Mouse (Mus musculus): ENCODE data around the gene Il27. TPM values are rescaled to one million over a fixed set of nuclear protein-coding genes. Genes with fewer than 3 reads are reported as not detected.

Gene Il27
- polyA plus RNA-seq, 1 experiment from 2014 or later, result not detected

DNA sequence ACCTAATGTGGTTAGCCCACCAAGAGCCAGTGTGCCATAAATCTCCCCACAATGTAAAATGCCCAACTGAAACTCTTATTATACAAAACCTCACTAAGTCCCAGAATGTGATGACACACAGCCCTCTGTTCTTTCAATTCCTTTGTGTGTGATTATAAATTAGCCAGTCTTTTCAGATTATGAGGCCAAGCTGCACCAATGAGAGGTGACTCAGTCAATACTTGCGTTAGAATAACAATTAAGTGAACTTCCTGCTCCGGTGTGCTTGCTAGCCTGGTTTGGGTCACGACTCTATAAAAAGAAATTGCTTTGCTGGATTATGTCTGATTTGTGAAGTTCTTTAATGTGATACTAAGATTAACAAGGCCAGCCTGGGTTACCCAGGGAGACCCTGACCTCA lies 35.2 kb upstream of the Il27 start:
- no peak overlapping the region for H3K9ac ChIP-seq (replicated peaks; ENCODE audit: low read depth, low read length)
- H3K36me3 ChIP-seq (ENCODE audit: control insufficient read depth, insufficient read depth, low read length), result no peaks in the 10 kb centered on the region
- 35% methylated on average over 3 of the region's 3 CpGs for WGBS
- peak overlapping the region; percentile 13; the same call in 1 of the 2 replicates for H3K27ac ChIP-seq (ENCODE audit: low read length)
- no peak overlapping the region for H3K4me2 ChIP-seq (replicated peaks; ENCODE audit: low read depth, low read length)
- no peaks in the 10 kb centered on the region for H3K9me3 ChIP-seq (ENCODE audit: control insufficient read depth, low read depth, low read length)
- ATAC-seq (ENCODE audit: insufficient number of reproducible peaks, insufficient read depth, low FRiP score, low read depth), result no peak
- no peaks in the 10 kb centered on the region for H3K4me1 ChIP-seq (ENCODE audit: control insufficient read depth, insufficient read depth, low read length)
- no peak overlapping the region for H3K4me3 ChIP-seq (ENCODE audit: low read depth, low read length)
- H3K27me3 ChIP-seq (ENCODE audit: control insufficient read depth, insufficient read depth, low read length), result no peaks in the 10 kb centered on the region

DNA sequence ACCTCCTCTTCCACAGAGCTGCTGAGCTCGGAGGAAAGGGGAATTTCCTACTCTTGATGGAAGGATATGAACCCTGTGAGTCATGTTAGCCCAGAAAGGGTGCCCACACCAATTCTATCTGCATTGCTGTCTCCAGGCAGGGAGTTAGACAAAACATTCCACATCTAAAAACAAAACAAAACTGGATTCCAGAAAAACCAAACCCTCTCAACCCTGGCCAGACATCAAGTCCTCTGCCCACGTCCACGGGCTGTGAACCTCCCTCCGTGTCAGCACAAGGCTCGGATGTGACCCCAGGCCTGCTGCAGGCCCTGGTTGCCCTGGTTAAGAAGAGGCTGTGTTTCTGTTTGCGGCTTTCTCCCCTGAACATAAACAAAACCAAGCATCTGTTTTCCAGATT lies 33.4 kb upstream of the Il27 start:
- no peak overlapping the region for H3K4me2 ChIP-seq (replicated peaks; ENCODE audit: low read depth, low read length)
- ATAC-seq (ENCODE audit: insufficient number of reproducible peaks, insufficient read depth, low FRiP score, low read depth), result no peak
- H3K27ac ChIP-seq (ENCODE audit: low read length), result no peak overlapping the region
- no peaks in the 10 kb centered on the region for H3K4me1 ChIP-seq (ENCODE audit: control insufficient read depth, insufficient read depth, low read length)
- no peak overlapping the region for H3K4me3 ChIP-seq (ENCODE audit: low read depth, low read length)
- H3K9me3 ChIP-seq (ENCODE audit: control insufficient read depth, low read depth, low read length), result no peaks in the 10 kb centered on the region
- no peaks in the 10 kb centered on the region for H3K27me3 ChIP-seq (ENCODE audit: control insufficient read depth, insufficient read depth, low read length)
- no peak overlapping the region for H3K9ac ChIP-seq (replicated peaks; ENCODE audit: low read depth, low read length)
- WGBS, result 63% methylated on average over 6 of the region's 6 CpGs
- no peaks in the 10 kb centered on the region for H3K36me3 ChIP-seq (ENCODE audit: control insufficient read depth, insufficient read depth, low read length)

DNA sequence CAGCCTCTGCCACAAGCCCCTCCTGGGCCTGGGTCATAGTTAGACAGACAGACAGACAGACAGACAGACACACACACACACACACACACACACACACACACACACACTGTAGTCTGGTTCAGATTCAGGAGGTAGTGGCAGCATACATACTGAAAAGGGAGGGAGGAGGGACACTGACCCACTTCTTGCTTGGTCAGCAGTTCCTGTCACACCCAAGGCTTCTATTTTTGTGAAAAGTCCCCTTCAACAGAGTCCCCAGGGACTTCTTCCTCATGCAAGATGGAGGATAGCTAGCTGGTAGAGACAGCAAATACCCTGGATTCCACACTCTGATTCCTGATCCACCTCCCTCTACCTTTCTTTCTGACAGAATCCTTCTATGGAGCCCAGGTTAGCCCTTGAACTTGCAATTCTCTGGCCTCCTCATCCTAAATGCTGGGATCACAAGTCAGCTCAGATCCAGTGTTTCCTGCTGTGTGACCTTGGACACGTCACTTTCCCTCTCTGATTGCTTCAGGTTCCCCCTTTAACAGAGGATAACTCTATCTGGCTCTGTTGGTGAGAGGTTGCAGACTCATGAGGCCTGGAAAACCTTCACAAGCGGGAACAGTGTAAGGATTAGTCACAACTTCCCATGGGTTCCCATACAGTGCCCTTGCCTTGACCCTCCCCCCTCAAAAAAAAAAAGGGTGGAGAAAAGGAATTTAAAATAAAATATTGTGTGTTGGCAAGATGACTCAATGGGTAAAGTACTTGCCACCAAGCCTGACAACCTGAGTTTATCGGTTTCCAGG lies 31.3 kb upstream of the Il27 start:
- H3K9me3 ChIP-seq (ENCODE audit: control insufficient read depth, low read depth, low read length), result no peaks in the 10 kb centered on the region
- WGBS, result 81% methylated on average over 3 of the region's 3 CpGs
- H3K4me3 ChIP-seq (ENCODE audit: low read depth, low read length), result no peak overlapping the region
- no peak overlapping the region for H3K4me2 ChIP-seq (replicated peaks; ENCODE audit: low read depth, low read length)
- no peak overlapping the region for H3K27ac ChIP-seq (ENCODE audit: low read length)
- H3K4me1 ChIP-seq (ENCODE audit: control insufficient read depth, insufficient read depth, low read length), result no peaks in the 10 kb centered on the region
- H3K27me3 ChIP-seq (ENCODE audit: control insufficient read depth, insufficient read depth, low read length), result no peaks in the 10 kb centered on the region
- no peak overlapping the region for H3K9ac ChIP-seq (replicated peaks; ENCODE audit: low read depth, low read length)
- H3K36me3 ChIP-seq (ENCODE audit: control insufficient read depth, insufficient read depth, low read length), result no peaks in the 10 kb centered on the region
- no peak for ATAC-seq (ENCODE audit: insufficient number of reproducible peaks, insufficient read depth, low FRiP score, low read depth)

DNA sequence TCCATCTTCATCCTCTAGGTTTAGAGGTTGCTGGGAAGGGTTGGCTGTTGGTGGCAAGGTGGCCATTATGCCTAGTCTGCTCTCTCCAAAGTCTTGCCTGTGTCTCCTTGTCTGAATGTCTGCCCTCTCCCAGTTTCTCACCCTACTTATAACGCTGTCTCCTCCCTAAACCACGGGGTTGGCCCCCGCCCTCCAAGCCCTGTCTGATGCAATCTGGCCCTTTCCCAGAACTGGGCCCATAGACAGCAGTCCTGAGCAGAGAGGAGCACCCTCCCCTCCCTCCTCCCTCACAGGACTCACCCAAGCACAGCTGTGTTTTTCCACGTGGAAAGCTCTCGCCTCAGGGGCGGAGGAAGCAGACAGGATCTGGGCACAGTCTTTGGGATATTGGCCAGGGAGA lies 30.6 kb upstream of the Il27 start:
- H3K36me3 ChIP-seq (ENCODE audit: control insufficient read depth, insufficient read depth, low read length), result no peaks in the 10 kb centered on the region
- H3K27ac ChIP-seq (ENCODE audit: low read length), result no peak overlapping the region
- WGBS, result 26% methylated on average over 6 of the region's 6 CpGs
- ATAC-seq (ENCODE audit: insufficient number of reproducible peaks, insufficient read depth, low FRiP score, low read depth), result peak; percentile 60; the same call in 1 of the 2 replicates
- H3K27me3 ChIP-seq (ENCODE audit: control insufficient read depth, insufficient read depth, low read length), result no peaks in the 10 kb centered on the region
- no peak overlapping the region for H3K9ac ChIP-seq (replicated peaks; ENCODE audit: low read depth, low read length)
- no peak overlapping the region for H3K4me3 ChIP-seq (ENCODE audit: low read depth, low read length)
- no peaks in the 10 kb centered on the region for H3K4me1 ChIP-seq (ENCODE audit: control insufficient read depth, insufficient read depth, low read length)
- no peak overlapping the region for H3K4me2 ChIP-seq (replicated peaks; ENCODE audit: low read depth, low read length)
- no peaks in the 10 kb centered on the region for H3K9me3 ChIP-seq (ENCODE audit: control insufficient read depth, low read depth, low read length)

DNA sequence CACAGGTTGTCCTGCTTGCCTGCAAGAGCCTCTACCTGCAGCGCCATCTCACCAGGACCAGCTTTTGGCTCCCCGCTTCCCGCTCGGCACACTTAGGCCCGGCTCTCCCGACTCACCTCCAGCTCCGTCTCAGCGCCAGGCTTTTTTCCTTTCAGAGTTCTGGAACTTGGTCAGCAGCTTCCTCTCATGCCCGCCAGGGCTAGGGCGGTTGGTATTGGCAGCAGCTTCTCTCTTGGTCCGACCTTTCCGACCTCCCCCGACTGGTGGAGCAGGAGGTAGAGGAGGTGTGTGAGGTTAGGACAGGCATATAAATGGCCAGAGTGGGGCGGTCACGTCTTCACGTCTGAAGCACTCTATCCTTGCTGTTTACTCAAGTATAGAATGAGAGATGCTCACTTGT lies 30.0 kb upstream of the Il27 start:
- ATAC-seq (ENCODE audit: insufficient number of reproducible peaks, insufficient read depth, low FRiP score, low read depth), result no peak
- H3K4me3 ChIP-seq (ENCODE audit: low read depth, low read length), result no peak overlapping the region
- 64% methylated on average over 16 of the region's 16 CpGs for WGBS
- no peak overlapping the region for H3K27ac ChIP-seq (ENCODE audit: low read length)
- no peak overlapping the region for H3K4me2 ChIP-seq (replicated peaks; ENCODE audit: low read depth, low read length)
- H3K27me3 ChIP-seq (ENCODE audit: control insufficient read depth, insufficient read depth, low read length), result no peaks in the 10 kb centered on the region
- no peaks in the 10 kb centered on the region for H3K4me1 ChIP-seq (ENCODE audit: control insufficient read depth, insufficient read depth, low read length)
- no peaks in the 10 kb centered on the region for H3K36me3 ChIP-seq (ENCODE audit: control insufficient read depth, insufficient read depth, low read length)
- H3K9ac ChIP-seq (replicated peaks; ENCODE audit: low read depth, low read length), result no peak overlapping the region
- H3K9me3 ChIP-seq (ENCODE audit: control insufficient read depth, low read depth, low read length), result no peaks in the 10 kb centered on the region

DNA sequence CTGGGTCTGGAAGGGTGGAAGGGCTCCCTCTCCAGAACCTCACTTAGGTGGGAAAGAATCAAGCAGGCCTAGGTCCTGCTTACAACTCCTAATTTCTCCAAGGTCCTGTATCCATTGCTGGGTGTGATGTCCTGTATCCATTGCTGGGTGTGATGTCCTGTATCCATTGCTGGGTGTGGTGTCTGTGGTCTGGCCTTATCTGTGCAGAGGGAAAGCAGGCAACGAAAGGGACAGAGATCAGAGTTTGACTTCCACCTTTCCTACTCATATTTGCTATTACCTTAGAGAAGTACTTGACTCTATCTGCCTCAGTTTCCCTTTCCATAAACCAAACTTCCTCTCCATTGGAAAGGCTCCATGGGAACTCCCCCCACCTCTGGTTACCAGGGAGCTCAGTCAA lies 28.6 kb upstream of the Il27 start:
- H3K9ac ChIP-seq (replicated peaks; ENCODE audit: low read depth, low read length), result no peak overlapping the region
- H3K36me3 ChIP-seq (ENCODE audit: control insufficient read depth, insufficient read depth, low read length), result no peaks in the 10 kb centered on the region
- H3K9me3 ChIP-seq (ENCODE audit: control insufficient read depth, low read depth, low read length), result no peaks in the 10 kb centered on the region
- no peak overlapping the region for H3K27ac ChIP-seq (ENCODE audit: low read length)
- no peak overlapping the region for H3K4me3 ChIP-seq (ENCODE audit: low read depth, low read length)
- no peak for ATAC-seq (ENCODE audit: insufficient number of reproducible peaks, insufficient read depth, low FRiP score, low read depth)
- H3K27me3 ChIP-seq (ENCODE audit: control insufficient read depth, insufficient read depth, low read length), result no peaks in the 10 kb centered on the region
- no peaks in the 10 kb centered on the region for H3K4me1 ChIP-seq (ENCODE audit: control insufficient read depth, insufficient read depth, low read length)
- H3K4me2 ChIP-seq (replicated peaks; ENCODE audit: low read depth, low read length), result no peak overlapping the region
- 82% methylated on average over 1 of the region's 1 CpGs for WGBS

DNA sequence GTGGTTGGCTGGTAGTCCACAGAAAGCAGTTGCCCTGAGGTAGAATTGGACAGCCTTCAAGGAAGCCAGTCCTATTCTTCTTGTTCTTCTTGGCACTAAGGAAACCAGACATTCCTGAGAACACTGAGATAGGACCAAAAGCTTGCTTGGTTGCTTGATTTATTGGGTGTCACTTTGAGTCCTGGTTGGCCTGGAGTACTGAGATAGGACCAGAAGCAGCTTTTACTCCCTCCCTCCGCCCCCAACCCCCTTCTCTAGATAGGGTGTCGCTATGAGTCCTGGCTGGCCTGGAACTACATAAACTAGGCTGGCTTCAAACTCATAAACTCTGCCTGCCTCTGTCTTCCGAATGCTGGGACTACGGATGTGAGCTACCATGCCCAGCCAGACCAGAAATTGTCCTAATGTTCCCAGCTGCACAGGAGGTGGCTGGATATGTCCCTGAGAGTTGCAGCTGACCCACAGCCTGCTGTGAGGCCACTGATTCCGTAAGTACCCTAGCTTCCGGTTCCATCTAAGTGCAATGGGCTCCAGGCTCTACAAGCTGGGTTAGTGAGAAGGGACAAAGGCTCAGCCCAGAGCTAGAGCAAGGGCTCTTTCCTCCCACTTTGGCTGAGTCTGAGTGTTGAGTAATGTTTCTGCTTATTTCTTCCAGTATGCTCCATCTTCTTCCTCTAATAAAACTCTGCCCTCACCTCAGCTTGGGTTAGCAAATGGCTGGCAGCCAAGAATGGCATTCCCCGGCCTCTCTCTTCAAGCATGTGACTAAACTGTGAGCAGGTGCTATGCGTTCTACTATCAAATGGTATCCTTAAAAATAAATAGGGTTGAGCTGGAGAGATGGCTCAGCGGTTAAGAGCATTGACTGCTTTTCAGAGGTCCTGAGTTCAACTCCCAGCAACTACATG lies 27.0 kb upstream of the Il27 start:
- Histone ChIP-seq H3K4me2 (replicated peaks; ENCODE audit: low read depth, low read length) (no peak overlapping the region), H3K9ac (replicated peaks; ENCODE audit: low read depth, low read length) (no peak overlapping the region), H3K36me3 (ENCODE audit: control insufficient read depth, insufficient read depth, low read length) (no peaks in the 10 kb centered on the region), H3K4me3 (ENCODE audit: low read depth, low read length) (no peak overlapping the region), H3K27ac (ENCODE audit: low read length) (no peak overlapping the region), H3K4me1 (ENCODE audit: control insufficient read depth, insufficient read depth, low read length) (no peaks in the 10 kb centered on the region), H3K27me3 (ENCODE audit: control insufficient read depth, insufficient read depth, low read length) (no peaks in the 10 kb centered on the region), H3K9me3 (ENCODE audit: control insufficient read depth, low read depth, low read length) (no peaks in the 10 kb centered on the region)
- ATAC-seq (ENCODE audit: insufficient number of reproducible peaks, insufficient read depth, low FRiP score, low read depth), result no peak
- 66% methylated on average over 9 of the region's 9 CpGs for WGBS

GRCm38 (mm10) chr7:126619559-126620275 lies 25.0 kb upstream of the Il27 start:
- Histone ChIP-seq H3K9me3 (ENCODE audit: control insufficient read depth, low read depth, low read length) (no peaks in the 10 kb centered on the region), H3K4me3 (ENCODE audit: low read depth, low read length) (no peak overlapping the region)
- ATAC-seq (ENCODE audit: insufficient number of reproducible peaks, insufficient read depth, low FRiP score, low read depth), result no peak

More at GRCm38 (mm10) chr7:126619559-126620275, 25.0 kb upstream of the Il27 start:
- 75% methylated on average over 10 of the region's 10 CpGs for WGBS
- Histone ChIP-seq H3K9ac (replicated peaks; ENCODE audit: low read depth, low read length) (no peak overlapping the region), H3K4me1 (ENCODE audit: control insufficient read depth, insufficient read depth, low read length) (no peaks in the 10 kb centered on the region), H3K36me3 (ENCODE audit: control insufficient read depth, insufficient read depth, low read length) (no peaks in the 10 kb centered on the region), H3K27me3 (ENCODE audit: control insufficient read depth, insufficient read depth, low read length) (no peaks in the 10 kb centered on the region), H3K4me2 (replicated peaks; ENCODE audit: low read depth, low read length) (no peak overlapping the region), H3K27ac (ENCODE audit: low read length) (no peak overlapping the region)
